Mouse (Mus musculus) forebrain, embryonic 14.5 days (tissue): Measurements from ENCODE around the gene Olfr656. TPM values are rescaled to one million over a fixed set of nuclear protein-coding genes. Genes with fewer than 3 reads are reported as not detected.

Experiments used
- ATAC-seq: fragments of 200-750 bp; cut with Nextera tagmentation; 2 replicates; pipeline ENCODE4 v1.8.0; 2017; ENCODE audit warnings: mild to moderate bottlenecking, moderate library complexity
- DNase-seq: peaks from one replicate; pipeline ENCODE4 v3.0.0-alpha.2; 2015; ENCODE audit warnings: low spot score
- H3K27ac ChIP-seq: fragments of 300-500 bp; sonication (generic); 2 replicates; pipeline ENCODE4 v1.5.1; 2014; ENCODE audit warnings: low read depth, mild to moderate bottlenecking, control low read depth, low read length, moderate library complexity
- H3K27me3 ChIP-seq: fragments of 300-500 bp; sonication (generic); replicated peaks from 2 replicates; pipeline ENCODE4 v1.6.1; 2014; ENCODE audit warnings: low read length, control low read depth, mixed read lengths; ENCODE audit not compliant: control insufficient read depth, insufficient read depth
- H3K36me3 ChIP-seq: fragments of 300-500 bp; sonication (generic); 2 replicates; pipeline ENCODE4 v1.6.1; 2014; ENCODE audit warnings: low read length, control low read depth; ENCODE audit not compliant: control insufficient read depth, insufficient read depth
- H3K4me1 ChIP-seq: fragments of 300-500 bp; sonication (generic); 2 replicates; pipeline ENCODE4 v1.6.1; 2014; ENCODE audit warnings: antibody characterized with exemption, low read length, control low read depth; ENCODE audit not compliant: control insufficient read depth, insufficient read depth
- H3K4me2 ChIP-seq: fragments of 300-500 bp; sonication (generic); 2 replicates; pipeline ENCODE4 v1.6.1; 2014; ENCODE audit warnings: mild to moderate bottlenecking, control low read depth, low read length
- H3K4me3 ChIP-seq: fragments of 300-500 bp; sonication (generic); 2 replicates; pipeline ENCODE4 v1.5.1; 2014; ENCODE audit warnings: low read depth, low read length, control low read depth
- H3K9ac ChIP-seq: fragments of 300-500 bp; sonication (generic); 2 replicates; pipeline ENCODE4 v1.6.1; 2014; ENCODE audit warnings: mild to moderate bottlenecking, low read length, control low read depth, moderate library complexity
- H3K9me3 ChIP-seq: fragments of 300-500 bp; sonication (generic); replicated peaks from 2 replicates; pipeline ENCODE4 v1.6.1; 2016; ENCODE audit warnings: low read length, control low read depth, mixed read lengths; ENCODE audit not compliant: control insufficient read depth
- WGBS: fragments of 180-500 bp; shearing (Covaris S2); extraction: QIAGEN DNeasy Blood & Tissue Kit; methylation state at CpG from one replicate; pipeline ENCODE4 v1.1.7; 2014; 5-methylcytosine and 5-hydroxymethylcytosine counted together
- polyA plus RNA-seq: library from polyadenylated mRNA; unstranded; fragments of >200 nt; fragmentation: Nextera tagmentation; extraction: Ambion mirVana; gene quantifications from 2 replicates; pipeline ENCODE4 v1.2.1, GENCODE M21; 2014

Gene Olfr656
- polyA plus RNA-seq, 1 experiment from 2014 or later: not detected

DNA sequence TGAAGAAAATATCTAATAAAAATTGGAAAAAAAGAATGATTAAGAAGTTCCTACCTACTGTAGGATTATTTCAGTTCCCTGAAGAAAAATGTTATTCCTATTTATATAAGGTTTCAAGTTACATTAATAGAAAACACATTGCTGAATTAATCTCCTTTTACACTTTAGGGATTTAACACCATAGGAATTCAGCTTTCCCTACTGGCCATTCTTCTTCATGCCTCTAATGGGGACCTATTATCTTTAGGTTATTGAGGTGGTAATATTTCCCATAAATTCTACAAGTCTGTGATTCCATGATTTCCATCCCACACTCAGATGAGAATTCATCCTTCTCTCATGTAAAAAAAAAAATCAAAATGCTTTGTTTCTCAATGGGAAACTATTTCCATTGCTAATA is 10.7 kb downstream of the Olfr656 start, which contains the start of gene Olfr657:
Gene Olfr657 (plus strand): TSS at position 301 of the 400 bp plus-strand sequence.
- H3K9me3 ChIP-seq: 0 out of 2 replicates have a peak, but pooled peaks cover 3% of the 10 kb centered on the region

DNA sequence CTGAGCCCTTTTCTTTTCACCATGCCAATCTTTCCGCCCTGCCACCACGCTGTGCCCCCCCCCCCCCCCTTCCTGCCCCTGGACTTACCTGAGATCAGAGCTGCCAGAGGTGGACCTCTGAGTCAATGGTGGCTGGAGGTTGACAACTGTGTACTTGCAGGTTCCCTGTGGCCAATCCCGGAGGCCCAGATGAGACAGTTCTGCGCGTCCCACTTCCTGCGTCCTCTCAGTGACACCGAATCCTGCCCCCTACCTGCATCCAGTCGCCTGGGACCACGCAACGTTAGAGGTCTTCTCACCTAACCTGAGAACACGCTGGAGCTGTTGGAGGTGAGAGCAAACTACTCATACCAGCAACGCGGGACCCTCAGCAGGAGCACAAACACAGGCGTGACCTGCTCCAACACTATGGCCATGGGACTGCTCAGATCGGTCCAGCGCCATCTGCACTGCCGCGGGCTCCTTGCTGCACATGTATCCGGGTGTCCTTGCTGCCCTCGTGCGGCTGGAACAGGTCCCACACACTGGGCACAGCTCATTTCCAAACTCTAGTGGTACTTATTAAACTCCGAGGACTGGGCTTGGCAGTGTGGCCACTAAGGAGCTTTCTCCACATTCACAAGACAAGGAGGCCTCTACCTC is 33.2 kb downstream of the Olfr656 start, which contains the start of gene Olfr658:
Gene Olfr658 (minus strand): TSS at position 465 of the 642 bp plus-strand sequence.
- Histone ChIP-seq H3K4me3 (peak within 1 kb of the TSS; percentile 21), H3K27ac (no peak within 1 kb of the TSS), H3K36me3 (no peaks in the 10 kb centered on the region), H3K9me3 (no peaks in the 10 kb centered on the region), H3K4me1 (no peaks in the 10 kb centered on the region), H3K9ac (peak within 1 kb of the TSS; percentile 35), H3K4me2 (peak within 1 kb of the TSS; percentile 44), H3K27me3 (no peaks in the 10 kb centered on the region)
- DNase-seq (peak; percentile 53), ATAC-seq (peak; percentile 94)
- 32% methylated on average over 22 of the region's 22 CpGs for WGBS

More for the DNA sequence above, 10.7 kb downstream of the Olfr656 start, which contains the start of gene Olfr657:
- Histone ChIP-seq H3K4me1 (no peaks in the 10 kb centered on the region), H3K4me2 (no peak within 1 kb of the TSS), H3K27me3 (no peaks in the 10 kb centered on the region), H3K27ac (no peak within 1 kb of the TSS), H3K36me3 (no peaks in the 10 kb centered on the region), H3K4me3 (no peak within 1 kb of the TSS), H3K9ac (no peak within 1 kb of the TSS)
- no peak for ATAC-seq
- DNase-seq: no peak

DNA sequence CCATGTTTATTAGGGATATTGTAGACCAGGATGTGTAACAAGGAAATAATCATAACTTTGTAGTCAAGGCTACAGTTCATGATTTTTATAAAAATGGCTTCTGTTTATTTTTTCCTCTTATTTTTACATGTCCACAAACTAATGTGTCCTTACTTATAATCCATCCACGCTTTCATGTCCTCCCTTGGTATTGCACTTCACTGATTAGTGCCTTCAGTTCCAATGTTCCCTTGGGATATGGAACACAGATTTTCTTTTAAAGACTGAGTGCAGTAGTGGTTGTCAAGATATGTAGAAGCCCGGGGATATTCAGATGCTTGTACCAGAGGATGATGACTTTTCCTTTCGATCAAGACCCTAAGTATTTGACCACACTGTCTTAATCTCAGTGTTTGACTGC is 52.7 kb downstream of the Olfr656 start, which contains the start of gene Olfr659:
Gene Olfr659 (plus strand): TSS at position 301 of the 400 bp plus-strand sequence.
- Histone ChIP-seq H3K4me3 (no peak within 1 kb of the TSS), H3K9me3 (no peaks in the 10 kb centered on the region), H3K27ac (no peak within 1 kb of the TSS), H3K27me3 (no peaks in the 10 kb centered on the region), H3K36me3 (no peaks in the 10 kb centered on the region), H3K4me1 (no peaks in the 10 kb centered on the region), H3K9ac (no peak within 1 kb of the TSS), H3K4me2 (no peak within 1 kb of the TSS)
- 86% methylated on average over 3 of the region's 3 CpGs for WGBS
- ATAC-seq (no peak), DNase-seq (no peak)

Other genes with a start within 250 kb of the Olfr656 start
- not detected in 2 replicates for gene Trim30b, start 244.1 kb upstream of the Olfr656 start, polyA plus RNA-seq
- not detected in 2 replicates for gene Trim30c, start 213.1 kb upstream of the Olfr656 start, polyA plus RNA-seq
- 0.51 and 0.63 TPM in 2 replicates for gene Trim30a, start 148.8 kb upstream of the Olfr656 start, polyA plus RNA-seq
- gene Trim30d, start 106.1 kb upstream of the Olfr656 start, polyA plus RNA-seq: 0.21 and 0.37 TPM in 2 replicates
- not detected in 2 replicates for gene Olfr651, start 63.8 kb upstream of the Olfr656 start, polyA plus RNA-seq
- not detected in 2 replicates for gene Olfr652, start 53.1 kb upstream of the Olfr656 start, polyA plus RNA-seq
- not detected in 2 replicates for gene Olfr653, start 36.6 kb upstream of the Olfr656 start, polyA plus RNA-seq
- gene Olfr654, start 26.9 kb upstream of the Olfr656 start, polyA plus RNA-seq: not detected in 2 replicates
- not detected in 2 replicates for gene Olfr655, start 12.2 kb upstream of the Olfr656 start, polyA plus RNA-seq
- gene Olfr657, start 10.8 kb downstream of the Olfr656 start, polyA plus RNA-seq: not detected in 2 replicates
- gene Olfr658, start 33.4 kb downstream of the Olfr656 start, polyA plus RNA-seq: 0.08 and 0.21 TPM in 2 replicates
- not detected in 2 replicates for gene Olfr659, start 52.8 kb downstream of the Olfr656 start, polyA plus RNA-seq
- not detected in 2 replicates for gene Olfr661, start 72.5 kb downstream of the Olfr656 start, polyA plus RNA-seq
- gene Usp17le, start 163.5 kb downstream of the Olfr656 start, polyA plus RNA-seq: not detected in 2 replicates
- not detected in 2 replicates for gene Usp17lb, start 228.6 kb downstream of the Olfr656 start, polyA plus RNA-seq
- not detected in 2 replicates for gene Usp17la, start 243.1 kb downstream of the Olfr656 start, polyA plus RNA-seq